Mouse (Mus musculus) retina, postnatal 7 days (tissue): ENCODE data around the gene Fxr2.

ENCODE experiments used
- DNase-seq: peaks from one replicate; pipeline ENCODE4 v3.0.0-alpha.2; 2012; ENCODE audit warnings: low read depth, low spot score

Fxr2 gene

DNA sequence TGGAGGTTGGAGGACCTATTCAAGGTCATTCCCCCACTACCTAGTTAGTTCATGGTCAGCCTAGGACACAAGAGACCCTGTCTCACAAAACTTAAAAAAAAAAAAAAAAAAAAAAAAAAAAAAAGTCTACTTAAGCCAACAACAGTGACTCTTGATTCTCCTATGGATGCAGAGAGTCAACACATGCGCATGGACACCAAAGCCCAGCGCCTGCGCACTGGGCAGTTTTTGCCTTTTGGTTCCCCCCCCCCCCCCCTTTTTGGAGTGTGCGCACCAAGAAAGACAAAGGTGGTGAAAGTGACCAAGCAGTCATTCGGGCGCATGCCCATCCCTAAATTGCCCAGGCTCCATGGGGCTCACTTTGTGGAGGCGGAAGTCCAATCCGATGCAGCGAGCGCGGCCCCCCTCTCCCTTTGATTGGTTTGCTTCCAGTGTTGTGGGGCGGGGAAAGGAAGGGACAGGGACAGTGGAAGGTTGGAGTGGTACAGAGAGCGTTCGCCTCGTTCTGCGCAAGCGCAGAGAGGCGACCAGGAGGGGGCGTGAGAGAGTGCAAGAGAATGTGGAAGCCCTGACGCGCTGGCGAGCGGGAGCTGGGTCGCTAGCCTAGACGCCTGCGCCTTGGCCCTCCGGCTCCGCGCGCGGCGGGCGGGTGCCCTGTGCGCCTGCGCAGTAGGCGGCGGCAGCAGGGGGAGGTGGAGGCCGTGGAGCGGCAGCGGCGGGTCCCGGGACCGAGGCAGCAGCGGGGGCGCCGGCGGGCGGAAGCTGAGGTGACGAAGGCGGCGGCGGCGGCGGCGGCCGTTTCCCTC lies at the start of gene Fxr2:
TSS of gene Fxr2 (plus strand) at position 707 of the 806 bp plus-strand sequence.
- peak; percentile 100 for DNase-seq

DNA sequence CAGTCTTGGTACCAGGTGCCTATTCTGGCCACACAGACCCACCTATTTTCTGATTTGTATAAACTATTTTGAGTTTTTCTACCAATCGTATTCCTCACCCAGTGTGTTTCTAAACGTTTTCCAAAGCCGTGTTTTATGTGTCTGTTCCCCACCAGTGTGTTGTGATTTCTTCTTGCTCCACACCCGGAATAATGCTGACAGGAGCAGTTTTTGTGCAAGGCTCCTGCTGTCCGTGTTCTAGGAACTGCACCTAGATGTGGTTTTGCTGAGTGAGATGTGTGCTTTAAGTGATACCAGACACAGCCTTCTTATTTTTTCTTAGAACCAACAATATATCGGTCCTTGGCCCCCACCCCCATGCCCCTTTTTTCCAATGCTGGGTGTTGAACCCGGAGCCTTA lies 48.8 kb upstream of the Fxr2 start:
- DNase-seq, result no peak

DNA sequence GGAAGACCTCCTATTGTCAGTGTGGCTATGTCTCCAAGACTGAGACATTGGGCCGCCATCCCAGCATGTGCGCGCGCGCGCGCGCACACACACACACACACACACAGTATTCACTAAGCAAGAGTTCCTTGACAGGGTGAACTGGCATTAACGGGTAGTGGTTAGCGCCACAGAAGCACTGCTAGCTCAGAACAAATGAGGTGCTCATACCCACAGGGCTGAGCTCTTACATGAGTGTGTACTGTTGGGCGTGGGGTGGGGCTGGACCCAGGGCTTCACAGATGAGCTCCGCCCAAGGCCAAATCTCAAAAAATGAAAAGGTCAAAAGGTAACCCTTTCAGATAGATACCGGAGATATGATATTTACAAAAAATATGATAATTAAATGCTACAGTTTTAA lies 47.9 kb upstream of the Fxr2 start:
- DNase-seq, result no peak

GRCm38 (mm10) chr11:69585718-69586325 lies 47.0 kb upstream of the Fxr2 start:
- DNase-seq, result no peak

- no peak for DNase-seq
Observed at GRCm38 (mm10) chr11:69589207-69589834, 43.5 kb upstream of the Fxr2 start.

DNA sequence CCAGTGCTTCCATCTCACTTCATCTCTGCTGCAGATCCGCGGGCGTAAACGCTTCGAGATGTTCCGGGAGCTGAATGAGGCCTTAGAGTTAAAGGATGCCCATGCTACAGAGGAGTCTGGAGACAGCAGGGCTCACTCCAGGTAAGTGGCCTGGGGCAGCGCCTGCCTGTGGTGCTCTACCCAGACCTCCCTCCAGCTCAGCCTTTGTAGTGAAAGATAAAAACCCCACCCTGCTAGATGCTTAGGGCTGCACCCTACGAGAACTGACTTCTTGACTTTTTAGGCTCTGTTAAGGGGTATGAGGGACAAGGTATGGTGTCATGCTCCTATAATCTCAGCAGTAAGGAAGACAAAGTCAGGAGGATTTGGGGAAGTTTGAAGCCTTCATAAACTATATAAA lies 42.2 kb upstream of the Fxr2 start:
- DNase-seq, result no peak

- DNase-seq, result no peak
Observed at GRCm38 (mm10) chr11:69591424-69591823, 41.4 kb upstream of the Fxr2 start.

DNA sequence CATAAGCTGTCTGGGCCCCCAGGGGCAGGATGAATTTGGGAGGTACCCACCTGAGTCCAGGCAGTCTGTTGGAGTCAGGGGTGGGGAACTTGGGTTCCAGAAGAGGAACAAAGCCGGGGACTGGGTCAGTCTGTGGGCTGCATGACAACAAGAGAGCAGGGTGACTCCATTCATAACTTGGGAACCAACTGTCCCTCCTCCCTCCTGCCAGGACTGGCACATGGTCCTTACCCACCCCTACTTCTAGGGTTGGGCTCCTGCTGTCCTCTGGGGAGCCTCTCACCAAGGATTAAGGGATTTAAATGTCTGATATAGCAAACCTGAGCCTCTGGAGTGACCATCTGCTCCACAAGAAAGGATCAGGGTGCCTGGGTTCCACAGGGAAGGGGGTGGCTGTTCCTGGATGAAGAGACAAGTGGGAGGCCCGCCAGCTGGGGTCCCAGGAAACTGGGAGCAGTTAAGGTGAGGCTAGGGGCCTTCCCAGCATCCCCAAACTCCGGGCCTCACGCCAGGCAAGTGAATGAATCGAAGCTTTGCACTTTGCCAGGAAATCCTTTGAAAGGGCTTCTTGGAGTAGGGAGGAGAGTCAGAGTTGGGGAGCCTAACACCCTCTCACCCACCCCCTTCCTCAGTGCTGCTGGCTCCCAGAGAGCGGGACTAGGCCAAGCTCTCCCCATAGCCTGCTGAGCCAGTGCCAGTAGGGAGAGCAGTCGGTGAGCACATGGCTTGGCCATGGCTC lies 40.7 kb upstream of the Fxr2 start:
- peak; percentile 84 for DNase-seq

DNA sequence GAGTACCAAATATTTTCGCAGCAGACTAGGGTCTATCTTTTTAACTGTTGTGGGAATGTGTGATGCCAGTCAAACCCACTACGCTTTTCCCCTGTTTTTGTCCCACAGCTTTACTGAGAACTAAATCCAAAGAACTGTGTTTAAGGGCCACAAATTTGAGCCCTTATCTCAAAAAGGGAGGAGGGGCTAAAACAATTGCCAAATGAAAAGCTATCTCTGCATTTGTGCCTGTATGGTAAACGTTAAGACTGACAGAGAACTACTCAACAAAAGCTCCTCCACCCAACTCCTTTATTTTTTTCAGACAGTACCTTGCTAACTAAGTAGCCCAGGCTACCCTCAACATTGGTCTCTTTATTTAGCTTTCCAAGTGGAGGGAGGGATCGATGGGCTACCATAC lies 40.0 kb upstream of the Fxr2 start:
- DNase-seq, result no peak

DNA sequence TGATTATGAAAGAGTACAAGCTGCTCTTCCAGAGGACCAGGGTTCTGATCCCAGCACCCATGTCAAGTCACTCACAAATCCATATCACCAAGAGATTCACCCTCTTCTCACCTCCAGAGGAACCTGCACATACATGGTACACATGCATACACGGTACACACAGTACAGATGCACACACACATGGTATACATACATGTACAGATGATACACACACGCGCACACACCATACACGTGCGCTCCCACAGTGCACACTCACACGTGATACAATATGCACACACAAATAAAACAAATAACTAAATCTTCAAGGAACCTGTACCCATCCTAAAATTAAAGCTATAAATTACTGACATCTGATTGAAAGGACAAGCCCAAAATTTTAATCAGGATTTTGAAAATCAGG lies 37.9 kb upstream of the Fxr2 start:
- no peak for DNase-seq

DNA sequence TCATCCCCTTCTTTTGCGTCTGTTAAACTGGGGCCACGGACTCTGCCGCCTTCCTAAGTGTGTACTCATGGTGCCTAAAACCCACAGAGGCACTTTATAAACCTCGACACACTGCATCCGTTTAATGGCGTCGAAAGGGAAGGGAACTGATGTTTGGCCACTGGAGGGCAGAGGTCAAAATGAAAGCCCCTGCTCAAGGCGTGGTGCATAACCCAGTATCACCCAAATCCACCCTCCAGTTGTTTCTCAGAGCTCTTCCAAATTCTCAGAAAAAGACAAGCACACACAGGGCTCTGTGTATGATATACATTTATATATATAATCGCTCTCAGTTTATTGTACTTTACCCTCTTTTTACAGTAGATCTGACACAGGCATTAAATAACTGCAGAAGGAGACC lies 33.4 kb upstream of the Fxr2 start:
- DNase-seq, result no peak

DNA sequence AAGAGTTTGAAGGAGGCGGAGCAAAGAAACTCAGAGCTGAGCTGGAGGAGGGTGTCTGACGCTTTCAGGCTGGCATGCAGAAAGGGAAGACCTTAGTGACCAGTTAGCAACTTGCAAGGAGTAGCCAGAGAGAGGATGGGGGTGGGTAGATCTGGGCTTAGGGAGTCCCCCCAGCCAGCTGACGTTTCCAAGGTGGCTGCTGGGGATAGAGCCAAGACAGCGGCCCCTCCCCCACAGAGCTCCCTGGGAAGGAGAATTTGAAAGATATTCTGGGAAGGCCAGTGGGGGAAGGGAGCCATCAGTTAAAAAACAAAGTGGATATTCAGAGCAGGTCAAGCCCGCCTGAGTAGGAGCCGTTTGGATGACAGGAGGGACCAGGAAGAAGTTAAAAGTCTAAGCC lies 32.7 kb upstream of the Fxr2 start:
- DNase-seq, result no peak

- no peak for DNase-seq
Observed at GRCm38 (mm10) chr11:69601768-69602167, 31.0 kb upstream of the Fxr2 start.

GRCm38 (mm10) chr11:69603516-69603915 lies 29.3 kb upstream of the Fxr2 start:
- DNase-seq, result no peak

DNA sequence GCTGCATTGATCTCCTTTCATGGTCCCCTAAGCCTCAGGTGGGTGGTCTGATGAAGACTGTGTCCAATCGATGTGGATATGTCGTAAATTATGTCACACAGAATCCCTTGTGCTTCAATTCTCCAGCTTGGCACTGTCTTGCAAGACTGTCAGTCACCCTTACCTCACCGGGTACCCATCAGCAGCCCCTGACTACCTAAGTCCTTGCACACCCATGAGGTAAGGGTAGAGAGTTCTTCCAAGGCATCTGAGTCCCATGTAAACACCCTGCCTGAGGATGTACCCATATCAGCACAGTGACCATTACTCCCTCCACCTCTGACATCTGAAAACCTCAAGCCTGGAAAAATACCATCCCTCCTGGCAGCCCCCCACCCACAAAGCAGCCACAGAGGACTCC lies 28.4 kb upstream of the Fxr2 start:
- no peak for DNase-seq

DNA sequence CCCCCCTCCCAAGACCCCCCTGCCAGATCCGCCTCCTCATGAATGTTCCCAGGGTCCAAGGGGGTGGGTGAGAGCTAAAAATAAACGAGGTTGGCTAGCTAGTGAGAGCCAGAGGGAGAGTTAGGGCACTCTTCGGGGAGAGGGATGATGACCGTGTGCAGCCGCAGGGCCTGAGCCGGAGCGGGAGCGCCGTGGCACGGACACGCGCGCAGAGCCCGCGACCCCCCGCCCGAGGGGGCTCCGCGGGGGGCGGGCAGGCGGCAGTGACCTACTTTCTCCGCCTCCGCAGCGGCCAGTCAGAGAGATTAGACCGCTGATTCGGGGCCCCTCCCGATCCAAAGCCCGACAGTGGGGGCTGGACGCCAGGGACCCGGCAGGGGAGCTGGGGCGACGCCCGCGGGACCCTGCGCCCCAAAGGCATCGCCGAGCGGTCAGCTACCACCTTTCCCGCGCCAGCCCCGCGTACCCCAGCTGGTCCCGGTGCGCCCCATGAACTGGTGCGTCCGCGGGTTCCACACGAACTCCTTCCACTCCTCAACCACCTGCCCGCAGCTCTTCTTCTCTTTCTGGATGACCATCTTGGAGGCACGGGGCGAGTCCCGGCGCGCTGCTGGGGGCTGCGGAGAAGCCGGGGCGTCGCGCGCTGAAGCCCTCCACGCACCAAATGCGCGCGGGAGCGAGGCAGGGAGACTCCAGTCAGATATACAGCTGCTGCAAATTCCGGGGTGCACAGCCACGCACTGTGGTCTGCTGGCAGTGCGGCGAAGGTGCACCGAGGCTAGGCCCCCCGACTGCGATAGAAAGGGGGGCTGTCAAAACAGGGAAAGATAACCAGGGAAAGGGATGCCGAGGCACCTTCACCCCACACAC lies 27.8 kb upstream of the Fxr2 start:
- DNase-seq, result peak; percentile 75

- peak; percentile 91 for DNase-seq
Observed at GRCm38 (mm10) chr11:69605726-69606490, 26.9 kb upstream of the Fxr2 start, which contains the start of gene Atp1b2. TSS of gene Atp1b2 (minus strand) at chr11:69605942.

DNA sequence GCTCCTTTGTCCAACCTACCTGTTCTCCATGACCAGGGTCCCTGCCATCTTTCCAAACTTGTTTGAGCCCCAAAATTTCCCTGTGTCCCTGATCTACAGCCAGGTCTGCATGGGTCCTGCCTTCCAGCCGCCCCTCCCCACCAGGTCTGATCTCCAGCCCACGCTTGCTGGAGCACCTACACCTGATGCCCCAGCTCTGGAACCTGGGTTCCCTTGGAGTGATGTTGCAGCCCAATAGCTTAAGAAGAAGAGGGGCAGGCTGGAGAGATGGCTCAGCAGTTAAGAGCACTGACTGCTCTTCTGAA lies 26.3 kb upstream of the Fxr2 start:
- no peak for DNase-seq

DNA sequence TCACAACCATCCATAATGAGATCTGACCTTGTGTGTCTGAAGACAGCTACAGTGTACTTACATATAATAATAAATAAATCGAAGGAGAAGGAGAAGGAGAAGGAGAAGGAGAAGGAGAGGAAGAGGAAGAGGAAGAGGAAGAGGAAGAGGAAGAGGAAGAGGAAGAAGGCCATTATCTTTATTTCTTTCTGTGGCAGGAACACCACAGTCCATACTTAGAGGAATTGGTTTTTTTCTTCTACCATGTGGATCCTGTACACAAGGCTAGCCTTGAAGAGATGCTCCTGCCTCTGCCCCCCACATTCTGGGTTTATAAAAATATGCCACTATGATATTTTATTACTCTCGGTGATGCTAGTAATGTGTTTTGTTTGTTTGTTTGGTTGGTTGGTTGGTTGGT lies 26.0 kb upstream of the Fxr2 start:
- DNase-seq, result no peak

DNA sequence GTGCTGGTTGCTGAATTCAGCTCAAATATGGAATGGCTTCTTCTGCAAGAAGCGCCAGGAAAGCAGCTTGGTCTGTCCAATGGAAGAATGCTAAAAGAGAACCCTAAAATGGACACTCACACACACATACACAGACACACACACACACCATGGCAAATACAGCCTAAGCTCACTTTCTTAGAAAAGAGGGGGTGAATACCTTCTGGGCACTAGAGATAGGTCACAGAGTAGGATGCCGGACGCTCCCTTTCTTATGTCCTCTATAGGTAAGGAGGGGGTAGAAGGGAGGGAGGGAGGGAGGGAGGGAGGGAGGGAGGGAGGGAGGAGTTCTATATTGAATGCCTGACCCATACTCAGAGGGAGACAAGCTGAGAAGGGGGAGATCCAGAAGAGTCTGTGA lies 24.3 kb upstream of the Fxr2 start:
- no peak for DNase-seq

DNA sequence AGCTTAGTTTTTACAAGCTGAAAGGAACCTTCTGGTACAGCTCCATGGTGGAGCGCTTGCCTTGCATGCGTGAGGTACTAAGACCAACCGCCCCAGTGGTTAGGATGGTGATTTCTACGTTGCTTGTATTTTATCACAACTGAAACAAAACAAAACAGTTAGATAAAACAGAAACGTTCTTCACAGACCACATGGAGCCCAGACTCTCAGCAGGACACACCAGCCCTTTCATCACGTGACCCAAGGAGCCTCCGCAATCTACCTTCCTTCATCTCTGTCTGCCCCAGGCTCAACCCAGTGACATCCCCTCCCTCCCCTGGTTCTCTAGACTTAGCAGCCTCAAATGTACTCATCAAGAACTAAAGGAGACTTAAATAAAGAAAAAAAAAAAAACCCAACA lies 23.4 kb upstream of the Fxr2 start:
- no peak for DNase-seq
